Mouse (Mus musculus) embryonic facial prominence, embryonic 11.5 days (tissue): ENCODE results near the gene Fam149b. TPM values are rescaled to one million over a fixed set of nuclear protein-coding genes. Genes with fewer than 3 reads are reported as not detected.

Experiments used
- ATAC-seq: fragments of 200-750 bp; cut with Nextera tagmentation; replicated peaks from 2 replicates; pipeline ENCODE4 v1.8.0; 2017; ENCODE audit warnings: low read depth; ENCODE audit not compliant: insufficient number of reproducible peaks, low FRiP score, low TSS enrichment
- DNase-seq: peaks from one replicate; pipeline ENCODE4 v3.0.0-alpha.2; 2015; ENCODE audit warnings: low spot score
- H3K27ac ChIP-seq: fragments of 300-500 bp; sonication (generic); replicated peaks from 2 replicates; pipeline ENCODE4 v1.5.1; 2014; ENCODE audit warnings: mild to moderate bottlenecking, low read depth, low read length, control low read depth
- H3K27me3 ChIP-seq: fragments of 300-500 bp; sonication (generic); 2 replicates; pipeline ENCODE4 v1.6.1; 2014; ENCODE audit warnings: mild to moderate bottlenecking, low read length, moderate library complexity, mixed read lengths; ENCODE audit not compliant: control insufficient read depth, insufficient read depth
- H3K36me3 ChIP-seq: fragments of 300-500 bp; sonication (generic); replicated peaks from 2 replicates; pipeline ENCODE4 v1.6.1; 2014; ENCODE audit warnings: low read depth, mild to moderate bottlenecking, low read length, moderate library complexity, mixed read lengths; ENCODE audit not compliant: control insufficient read depth, insufficient read depth
- H3K4me1 ChIP-seq: fragments of 300-500 bp; sonication (generic); 2 replicates; pipeline ENCODE4 v1.6.1; 2014; ENCODE audit warnings: low read length, mixed read lengths; ENCODE audit not compliant: control insufficient read depth, insufficient read depth
- H3K4me2 ChIP-seq: fragments of 300-500 bp; sonication (generic); 2 replicates; pipeline ENCODE4 v1.6.1; 2014; ENCODE audit warnings: low read depth, mild to moderate bottlenecking, control low read depth, low read length, moderate library complexity
- H3K4me3 ChIP-seq: fragments of 300-500 bp; sonication (generic); 2 replicates; pipeline ENCODE4 v1.5.1; 2014; ENCODE audit warnings: low read depth, low read length, control low read depth
- H3K9ac ChIP-seq: fragments of 300-500 bp; sonication (generic); replicated peaks from 2 replicates; pipeline ENCODE4 v1.6.1; 2014; ENCODE audit warnings: mild to moderate bottlenecking, control low read depth, low read length
- H3K9me3 ChIP-seq: fragments of 300-500 bp; sonication (generic); replicated peaks from 2 replicates; pipeline ENCODE4 v1.6.1; 2016; ENCODE audit warnings: mild to moderate bottlenecking, low read length, inconsistent platforms, mixed read lengths; ENCODE audit not compliant: control insufficient read depth
- WGBS: fragments of 180-500 bp; shearing (Covaris S2); extraction: QIAGEN DNeasy Blood & Tissue Kit; methylation state at CpG from one replicate; pipeline ENCODE4 v1.1.7; 2014; 5-methylcytosine and 5-hydroxymethylcytosine counted together
- polyA plus RNA-seq: library from polyadenylated mRNA; unstranded; fragments of >200 nt; fragmentation: Nextera tagmentation; extraction: Ambion mirVana; gene quantifications from 2 replicates; pipeline ENCODE4 v1.2.1, GENCODE M21; 2014

The Fam149b gene
- polyA plus RNA-seq, 1 experiment from 2014 or later = 52.9 TPM

DNA sequence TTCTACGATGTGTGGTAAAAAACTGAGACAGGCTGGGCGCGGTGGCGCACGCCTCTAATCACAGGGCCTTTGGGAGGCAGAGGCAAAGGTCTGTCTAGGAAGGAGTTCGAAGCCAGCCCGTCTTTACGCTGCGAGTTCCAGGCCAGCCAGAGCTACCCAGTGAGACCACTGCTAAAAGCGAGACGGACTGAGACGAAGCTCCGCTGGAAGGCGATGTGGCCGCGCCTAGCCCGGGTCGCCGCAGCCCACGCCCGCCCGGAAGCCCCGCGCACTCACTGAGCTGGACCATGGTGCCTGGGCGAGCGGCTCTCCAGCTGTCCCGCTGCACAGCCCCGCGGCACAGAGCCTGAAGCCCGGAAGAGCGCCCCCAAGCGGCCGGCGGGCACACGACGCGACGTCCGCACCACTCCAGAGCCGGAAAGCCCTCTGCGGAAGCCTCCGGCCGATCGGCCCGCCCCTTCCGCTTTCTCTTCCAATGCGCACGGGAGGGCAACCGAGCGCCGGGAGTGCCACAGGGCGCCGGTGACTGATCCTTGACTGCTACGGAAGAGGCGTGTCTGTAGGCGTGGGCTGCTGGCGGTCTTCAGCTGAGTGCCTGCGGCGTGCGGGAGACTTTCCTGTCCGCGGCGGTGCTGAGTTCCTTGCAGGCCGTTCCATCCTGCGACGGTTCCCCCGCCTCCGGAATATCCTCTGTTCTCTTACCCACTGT lies 45.4 kb downstream of the Fam149b start, which contains the start of gene Mrps16:
Mrps16 (minus strand) TSS at position 430 of the 709 bp plus-strand sequence.
- DNase-seq (peak; percentile 98), ATAC-seq (peak; percentile 96)
- Histone ChIP-seq H3K4me3 (peak within 1 kb of the TSS; percentile 71), H3K4me2 (peak within 1 kb of the TSS; percentile 58), H3K27ac (peak within 1 kb of the TSS; percentile 70), H3K9ac (peak within 1 kb of the TSS; percentile 88), H3K36me3 (no peaks in the 10 kb centered on the region), H3K9me3 (no peaks in the 10 kb centered on the region), H3K4me1 (no peaks in the 10 kb centered on the region), H3K27me3 (no peaks in the 10 kb centered on the region)
- WGBS = under 1% methylated on average over 68 of the region's 68 CpGs

DNA sequence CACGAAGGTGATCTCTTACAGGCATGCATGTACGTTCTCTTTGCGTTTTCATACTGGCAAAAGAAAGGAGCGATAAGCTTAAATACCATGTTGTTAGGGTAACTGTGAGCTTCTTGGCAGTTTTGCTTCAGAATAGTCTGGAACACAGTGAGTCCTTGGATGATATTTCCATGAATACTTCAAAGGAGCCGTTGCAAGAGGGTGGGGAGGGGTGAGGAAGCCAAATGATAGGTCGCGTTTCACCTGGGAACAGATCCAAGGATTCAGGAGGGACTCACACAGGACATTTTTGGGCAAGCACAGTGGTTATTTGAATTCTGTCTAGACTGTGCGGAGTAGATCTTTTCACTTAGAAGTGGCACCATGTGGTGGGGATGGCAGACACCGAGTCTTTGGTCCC lies 49.3 kb downstream of the Fam149b start:
- H3K27ac ChIP-seq = no peak overlapping the region
- no peak overlapping the region for H3K4me2 ChIP-seq
- H3K27me3 ChIP-seq = no peaks in the 10 kb centered on the region
- no peaks in the 10 kb centered on the region for H3K9me3 ChIP-seq
- no peaks in the 10 kb centered on the region for H3K36me3 ChIP-seq
- no peak overlapping the region for H3K9ac ChIP-seq
- H3K4me1 ChIP-seq = no peaks in the 10 kb centered on the region
- H3K4me3 ChIP-seq = no peak overlapping the region
- ATAC-seq (no peak), DNase-seq (no peak)
- 86% methylated on average over 9 of the region's 9 CpGs for WGBS

- Histone ChIP-seq H3K4me1 (no peaks in the 10 kb centered on the region), H3K9me3 (no peaks in the 10 kb centered on the region), H3K36me3 (no peaks in the 10 kb centered on the region), H3K27ac (no peak overlapping the region), H3K9ac (no peak overlapping the region), H3K27me3 (no peaks in the 10 kb centered on the region), H3K4me2 (no peak overlapping the region), H3K4me3 (no peak overlapping the region)
- ATAC-seq (no peak), DNase-seq (peak; percentile 28)
- 42% methylated on average over 4 of the region's 4 CpGs for WGBS
Observed at GRCm38 (mm10) chr14:20398864-20399263, 50.9 kb downstream of the Fam149b start.

DNA sequence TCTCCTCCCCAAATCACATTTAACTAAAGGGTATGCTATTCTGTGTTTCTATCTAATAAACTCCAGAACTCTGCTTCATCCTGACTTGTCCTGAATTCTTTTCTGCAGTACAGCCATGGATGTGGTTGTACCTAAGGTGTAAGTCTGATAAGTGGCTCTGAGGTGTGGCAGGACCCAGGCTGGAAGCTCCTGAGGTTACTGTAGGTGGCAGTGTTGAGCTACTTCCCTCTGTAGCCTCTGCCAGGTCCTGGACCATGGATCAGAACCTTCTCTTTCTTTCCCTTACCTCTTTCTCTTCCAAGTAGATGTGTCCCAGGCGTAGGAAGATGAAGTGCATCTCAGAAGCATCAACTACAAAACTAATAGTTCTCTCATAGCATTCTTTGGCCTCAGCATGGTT lies 52.1 kb downstream of the Fam149b start:
- no peak for ATAC-seq
- Histone ChIP-seq H3K9me3 (no peaks in the 10 kb centered on the region), H3K4me1 (no peaks in the 10 kb centered on the region), H3K27ac (no peak overlapping the region), H3K4me2 (no peak overlapping the region), H3K4me3 (no peak overlapping the region), H3K36me3 (no peaks in the 10 kb centered on the region), H3K9ac (no peak overlapping the region), H3K27me3 (no peaks in the 10 kb centered on the region)
- WGBS = 61% methylated on average over 1 of the region's 1 CpGs
- peak; percentile 60 for DNase-seq

DNA sequence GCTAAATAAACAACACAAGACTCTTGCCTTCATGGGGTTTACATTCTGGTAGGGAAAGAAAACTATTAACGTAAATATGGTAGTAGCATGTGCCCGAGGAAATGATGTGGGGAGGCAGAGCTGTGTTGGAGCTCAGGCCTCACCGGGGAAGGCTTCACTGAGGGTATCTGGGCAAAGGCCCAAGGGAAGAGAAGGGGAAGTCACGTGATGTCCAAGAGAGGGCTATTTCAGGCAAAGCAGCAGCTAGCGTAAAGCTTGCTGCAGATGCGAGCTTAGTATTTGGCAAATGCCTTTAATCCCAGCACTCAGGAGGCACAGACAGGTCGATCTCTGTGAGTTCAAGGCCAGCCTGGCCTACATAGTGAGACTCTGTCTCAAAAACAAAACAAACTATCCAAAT lies 74.3 kb downstream of the Fam149b start:
- Histone ChIP-seq H3K27me3 (no peaks in the 10 kb centered on the region), H3K27ac (no peak overlapping the region), H3K9me3 (no peaks in the 10 kb centered on the region), H3K4me2 (no peak overlapping the region), H3K9ac (no peak overlapping the region), H3K4me1 (no peaks in the 10 kb centered on the region), H3K36me3 (no peaks in the 10 kb centered on the region), H3K4me3 (no peak overlapping the region)
- 68% methylated on average over 7 of the region's 7 CpGs for whole genome bisulfite sequencing
- ATAC-seq = no peak
- no peak for DNase-seq

GRCm38 (mm10) chr14:20423046-20423445 lies 75.1 kb downstream of the Fam149b start:
- WGBS = 82% methylated on average over 6 of the region's 6 CpGs
- ATAC-seq = no peak
- Histone ChIP-seq H3K4me2 (no peak overlapping the region), H3K27ac (no peak overlapping the region), H3K36me3 (no peaks in the 10 kb centered on the region), H3K4me3 (no peak overlapping the region), H3K9ac (no peak overlapping the region), H3K4me1 (no peaks in the 10 kb centered on the region), H3K27me3 (no peaks in the 10 kb centered on the region), H3K9me3 (no peaks in the 10 kb centered on the region)
- no peak for DNase-seq

DNA sequence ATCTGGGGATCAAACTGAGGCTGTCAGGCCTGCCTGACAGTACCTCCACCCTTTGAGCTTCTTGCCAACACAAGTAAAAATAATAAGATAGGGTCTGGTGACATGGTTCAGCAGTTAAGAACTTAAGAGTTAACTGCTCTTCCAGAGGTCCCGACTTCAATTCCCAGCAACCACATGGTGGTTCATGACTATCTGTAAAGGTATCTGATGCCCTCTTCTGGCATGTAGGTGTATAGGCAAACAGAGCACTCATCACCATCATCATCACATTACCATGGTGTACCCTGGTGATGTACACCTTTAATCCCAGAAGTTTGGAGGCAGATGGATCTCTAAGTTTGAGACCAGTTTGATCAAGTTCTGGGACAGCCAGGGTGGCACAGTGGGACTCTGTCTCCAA lies 80.6 kb downstream of the Fam149b start:
- Histone ChIP-seq H3K36me3 (no peaks in the 10 kb centered on the region), H3K27ac (no peak overlapping the region), H3K4me1 (no peaks in the 10 kb centered on the region), H3K4me2 (no peak overlapping the region), H3K9ac (no peak overlapping the region), H3K27me3 (no peaks in the 10 kb centered on the region), H3K4me3 (no peak overlapping the region), H3K9me3 (no peaks in the 10 kb centered on the region)
- WGBS = 14% methylated on average over 1 of the region's 1 CpGs
- ATAC-seq = no peak
- DNase-seq = no peak

DNA sequence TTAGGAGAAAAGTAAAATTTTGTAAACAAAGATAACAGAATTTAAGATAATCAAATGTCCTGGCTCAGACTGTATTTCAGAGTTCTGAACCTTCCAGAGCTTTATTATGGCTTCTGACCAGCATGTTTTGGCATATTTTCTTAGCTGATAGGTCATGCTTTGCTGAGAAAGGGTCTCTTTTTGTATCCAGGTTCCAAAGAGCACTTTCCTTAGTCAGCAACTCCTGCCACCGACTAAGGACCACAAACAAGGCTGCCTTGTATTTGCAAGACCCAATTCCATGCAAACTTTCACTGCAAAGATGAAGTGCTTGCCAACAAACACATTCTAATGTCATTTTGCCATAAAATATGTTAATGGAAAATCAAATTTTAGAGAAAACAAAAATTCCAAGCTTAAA lies 81.9 kb downstream of the Fam149b start:
- Histone ChIP-seq H3K27ac (no peak overlapping the region), H3K9me3 (no peaks in the 10 kb centered on the region), H3K9ac (no peak overlapping the region), H3K4me3 (no peak overlapping the region), H3K4me2 (no peak overlapping the region), H3K4me1 (no peaks in the 10 kb centered on the region), H3K27me3 (no peaks in the 10 kb centered on the region), H3K36me3 (no peaks in the 10 kb centered on the region)
- 65% methylated on average over 1 of the region's 1 CpGs for WGBS
- no peak for ATAC-seq
- no peak for DNase-seq
